16 mouse cellular contexts compared by ENCODE assay signal in the genomic region with DNA sequence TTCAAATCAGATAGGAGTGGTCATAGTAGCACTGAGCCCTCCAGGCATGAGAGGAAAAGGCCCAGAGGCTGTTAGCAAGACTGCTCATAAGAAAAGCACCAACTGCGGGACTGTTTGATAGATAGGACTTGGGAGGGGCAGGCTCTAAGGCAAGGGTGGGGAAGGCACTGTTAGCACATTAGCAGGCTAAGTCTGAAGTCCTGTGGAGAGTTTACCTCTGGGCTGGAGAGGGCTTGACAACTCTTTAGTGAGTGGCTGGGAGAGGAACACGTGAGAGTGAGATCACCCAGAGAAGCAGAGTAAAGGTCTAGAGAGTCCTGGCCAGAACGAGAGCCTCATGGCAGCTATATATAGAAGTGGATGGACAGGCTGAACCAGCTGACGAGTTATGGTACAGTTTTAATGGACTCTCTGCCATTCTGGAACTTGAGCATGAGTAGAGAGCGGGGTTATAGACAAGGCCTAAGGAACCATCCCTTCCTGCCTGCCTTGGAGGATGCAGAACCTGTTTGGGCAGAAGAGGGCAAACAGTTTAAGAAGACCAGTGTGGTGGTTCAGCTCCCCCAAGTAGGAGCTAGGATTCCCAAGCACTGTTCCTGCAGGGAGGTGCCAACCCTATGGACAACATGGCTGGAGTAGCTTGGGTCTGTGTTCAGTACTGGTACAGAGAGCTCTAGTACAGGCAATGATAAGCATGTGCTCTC. TPM values are rescaled to one million over a fixed set of nuclear protein-coding genes. Genes with fewer than 3 reads are reported as not detected.
A peak's percentile ranks its signal among the peaks of the same experiment; 100 is the strongest.
DNase-seq lines count a peak whose midpoint lies in the region; ATAC-seq lines count a peak whose summit lies in the region.
"Had no signal": no experiment of that assay in that cellular context is flagged by ENCODE, and none has a peak within 500 bp of the region (broad histone marks: within the 10 kb centered on the region; RNA-seq: fewer than 3 reads in every experiment).

No protein-coding gene starts in this region.

- no peak overlapping the region for H3K4me2 ChIP-seq in heart, embryonic 11.5 days
- 0 out of 2 replicates have a peak overlapping the region, but pooled peaks have one; percentile 14 for H3K4me2 ChIP-seq in liver, embryonic 13.5 days
- H3K4me2 ChIP-seq: forebrain, embryonic 15.5 days; midbrain, embryonic 11.5 days had no signal

- 60% methylated on average over 5 of the region's 5 CpGs for WGBS in heart, embryonic 10.5 days
- 63% methylated on average over 5 of the region's 5 CpGs for WGBS in heart, embryonic 11.5 days (ENCODE audit: insufficient replicate concordance)
- WGBS in liver, embryonic 13.5 days (ENCODE audit: insufficient replicate concordance) = 45% methylated on average over 5 of the region's 5 CpGs

- peak; percentile 62 for DNase-seq in heart, embryonic 10.5 days (ENCODE audit: low spot score)
- peak; percentile 34 for DNase-seq in liver, embryonic 13.5 days
- peak; percentile 16 for DNase-seq in lung, postnatal 14 days
- no peak for DNase-seq in gastrocnemius, postnatal 4 days (ENCODE audit: low spot score in 2 of 2)
- DNase-seq in layer of hippocampus, postnatal 25 days (ENCODE audit: extremely low spot score in 1 of 2, low spot score in 1 of 2) = no peak
- no peak for DNase-seq in adrenal gland, adult 18-20 months (ENCODE audit: low spot score in 2 of 2)
- no peak for DNase-seq in right cerebral cortex, postnatal 10 days (ENCODE audit: low spot score in 2 of 2)
- DNase-seq: cerebellum, adult 18-20 months; gastrocnemius, postnatal 14 days; heart, postnatal 10 days had no signal

- no peak for ATAC-seq in heart, embryonic 11.5 days (replicated peaks; ENCODE audit: insufficient number of reproducible peaks, low FRiP score, low TSS enrichment)
- ATAC-seq in liver, embryonic 13.5 days (ENCODE audit: low read depth) = peak; percentile 91
- ATAC-seq: forebrain, embryonic 15.5 days; hindbrain, postnatal 0 days had no signal

- no peaks in the 10 kb centered on the region for H3K27me3 ChIP-seq in heart, embryonic 10.5 days (ENCODE audit: insufficient read depth, poor library complexity, severe bottlenecking)
- H3K27me3 ChIP-seq in heart, embryonic 11.5 days (ENCODE audit: control insufficient read depth, insufficient read depth, low read length) = no peaks in the 10 kb centered on the region
- H3K27me3 ChIP-seq in liver, embryonic 13.5 days = no peaks in the 10 kb centered on the region
- H3K27me3 ChIP-seq: forebrain, embryonic 15.5 days had no signal

- H3K9ac ChIP-seq in heart, embryonic 11.5 days (ENCODE audit: low read depth, low read length) = no peak overlapping the region
- no peak overlapping the region; the same call in 1 of the 2 replicates for H3K9ac ChIP-seq in liver, embryonic 13.5 days
- H3K9ac ChIP-seq: forebrain, embryonic 15.5 days had no signal

- no peaks in the 10 kb centered on the region for H3K4me1 ChIP-seq in heart, embryonic 10.5 days
- no peaks in the 10 kb centered on the region for H3K4me1 ChIP-seq in heart, embryonic 11.5 days (ENCODE audit: control insufficient read depth, insufficient read depth, low read length)
- peaks cover 30% of the 10 kb centered on the region for H3K4me1 ChIP-seq in liver, embryonic 13.5 days (replicated peaks)
- H3K4me1 ChIP-seq: forebrain, embryonic 15.5 days had no signal

- H3K4me3 ChIP-seq in heart, embryonic 10.5 days = no peak overlapping the region
- H3K4me3 ChIP-seq in heart, embryonic 11.5 days (ENCODE audit: low read depth, low read length) = no peak overlapping the region
- H3K4me3 ChIP-seq in liver, embryonic 13.5 days (replicated peaks) = no peak overlapping the region
- H3K4me3 ChIP-seq: forebrain, embryonic 15.5 days had no signal

- H3K36me3 ChIP-seq in heart, embryonic 10.5 days = no peaks in the 10 kb centered on the region
- H3K36me3 ChIP-seq in heart, embryonic 11.5 days (ENCODE audit: control insufficient read depth, insufficient read depth, low read length) = no peaks in the 10 kb centered on the region
- no peaks in the 10 kb centered on the region for H3K36me3 ChIP-seq in liver, embryonic 13.5 days
- H3K36me3 ChIP-seq: forebrain, embryonic 15.5 days had no signal

- no peaks in the 10 kb centered on the region for H3K9me3 ChIP-seq in heart, embryonic 10.5 days
- H3K9me3 ChIP-seq in heart, embryonic 11.5 days (replicated peaks; ENCODE audit: control insufficient read depth, low read length) = no peaks in the 10 kb centered on the region
- H3K9me3 ChIP-seq in liver, embryonic 13.5 days (replicated peaks) = no peaks in the 10 kb centered on the region
- H3K9me3 ChIP-seq: forebrain, embryonic 15.5 days had no signal

- no peak overlapping the region for H3K27ac ChIP-seq in heart, embryonic 10.5 days
- no peak overlapping the region for H3K27ac ChIP-seq in heart, embryonic 11.5 days (ENCODE audit: low read depth, low read length)
- no peak overlapping the region for H3K27ac ChIP-seq in liver, embryonic 13.5 days
- H3K27ac ChIP-seq: forebrain, embryonic 15.5 days; hindbrain, postnatal 0 days had no signal

RNA-seq across cellular contexts. Expression of a gene that starts 11.5 kb away (rescaled TPM):
- 1.1 and 1.3 TPM in 2 replicates for polyA plus RNA-seq in heart, embryonic 10.5 days (2016; fragmentation: Nextera tagmentation; extraction: Ambion mirVana)
- 0.42 and 0.46 TPM in 2 replicates for polyA plus RNA-seq in heart, embryonic 11.5 days (2014; fragmentation: Nextera tagmentation; extraction: Ambion mirVana)
- 9.1 and 10.0 TPM in 2 replicates for polyA plus RNA-seq in liver, embryonic 13.5 days (2015; fragmentation: Nextera tagmentation; extraction: Ambion mirVana)
- 1 to 10 TPM; 1.7 to 2.4 TPM for total RNA-seq in gastrocnemius, postnatal 4 days (2021)
- total RNA-seq in layer of hippocampus, postnatal 25 days (2021) = 1 to 10 TPM in 1 of 2 experiments, under 1 TPM in 1; 0.47 to 1.1 TPM
- total RNA-seq in adrenal gland, adult 18-20 months (2021) = 1 to 10 TPM; 3.4 to 4.2 TPM

RNA-seq across cellular contexts. Expression of a gene that starts 42.2 kb away (rescaled TPM):
- not detected in 2 replicates for polyA plus RNA-seq in heart, embryonic 10.5 days (2016; fragmentation: Nextera tagmentation; extraction: Ambion mirVana)
- not detected in 2 replicates for polyA plus RNA-seq in heart, embryonic 11.5 days (2014; fragmentation: Nextera tagmentation; extraction: Ambion mirVana)
- polyA plus RNA-seq in liver, embryonic 13.5 days (2015; fragmentation: Nextera tagmentation; extraction: Ambion mirVana) = 2.2 and 3.3 TPM in 2 replicates
- total RNA-seq in gastrocnemius, postnatal 4 days (2021) = under 1 TPM; 0.27 to 0.65 TPM
- total RNA-seq in layer of hippocampus, postnatal 25 days (2021) = not detected
- total RNA-seq in adrenal gland, adult 18-20 months (2021) = under 1 TPM; 0.13 to 0.32 TPM
- total RNA-seq: gastrocnemius, postnatal 14 days; hindbrain, postnatal 0 days; layer of hippocampus, adult 18-20 months; left cerebral cortex, postnatal 36 days had no signal

Comparison
In these comparisons a context has a peak if more than half of its experiments do, and no peak if none do; other contexts are left out.
1. DNase-seq: peak in heart, embryonic 10.5 days (single experiment), liver, embryonic 13.5 days (single experiment) and lung, postnatal 14 days (single experiment); none in gastrocnemius, postnatal 4 days (0 of 2), layer of hippocampus, postnatal 25 days (0 of 2), adrenal gland, adult 18-20 months (0 of 2) and right cerebral cortex, postnatal 10 days (0 of 2).